Mouse (Mus musculus) heart, postnatal 4 days (tissue): ENCODE measurements around the gene Ing5. TPM values are rescaled to one million over a fixed set of nuclear protein-coding genes. Genes with fewer than 3 reads are reported as not detected.
"Not testable (repeated sequence)": the region's sequence is repeated elsewhere in the genome, so short reads cannot be mapped to it uniquely, and the experiment has no call there.

ENCODE experiments used
- DNase-seq: peaks from one replicate; pipeline ENCODE4 v3.0.0; 2021
- total RNA-seq, 2 experiments: library from RNA; stranded (reverse); gene quantifications; 2 replicates each; pipeline ENCODE4 v1.2.3; 2021

Ing5 gene
- total RNA-seq, 2 experiments from 2014 or later: 11.9 to 13.1 TPM

- no peak for DNase-seq
Measured at GRCm38 (mm10) chr1:93811495-93812039, 7.8 kb downstream of the Ing5 start.

- no peak for DNase-seq
Measured at GRCm38 (mm10) chr1:93817823-93818532, 14.2 kb downstream of the Ing5 start.

GRCm38 (mm10) chr1:93818722-93819121 lies 15.0 kb downstream of the Ing5 start:
- DNase-seq: no peak

- no peak for DNase-seq
Measured at GRCm38 (mm10) chr1:93823796-93824495, 20.2 kb downstream of the Ing5 start.

- DNase-seq: no peak
Measured at GRCm38 (mm10) chr1:93824609-93825008, 20.8 kb downstream of the Ing5 start, which contains the start of gene D2hgdh. Gene D2hgdh (plus strand): TSS chr1:93824909.

GRCm38 (mm10) chr1:93825105-93825674 lies 21.4 kb downstream of the Ing5 start:
- peak; percentile 92 for DNase-seq

GRCm38 (mm10) chr1:93825771-93826539 lies 22.2 kb downstream of the Ing5 start:
- peak; percentile 16 for DNase-seq

GRCm38 (mm10) chr1:93826540-93826835 lies 22.7 kb downstream of the Ing5 start:
- DNase-seq: no peak

- DNase-seq: not testable (repeated sequence)
Measured at GRCm38 (mm10) chr1:93832754-93833360, 29.1 kb downstream of the Ing5 start.

- DNase-seq: no peak
Measured at GRCm38 (mm10) chr1:93834671-93835150, 30.9 kb downstream of the Ing5 start.

- DNase-seq: no peak
Measured at GRCm38 (mm10) chr1:93835211-93835610, 31.4 kb downstream of the Ing5 start.

- DNase-seq: no peak
Measured at GRCm38 (mm10) chr1:93835876-93836531, 32.2 kb downstream of the Ing5 start.

GRCm38 (mm10) chr1:93836532-93836913 lies 32.8 kb downstream of the Ing5 start:
- no peak for DNase-seq

GRCm38 (mm10) chr1:93837335-93837734 lies 33.6 kb downstream of the Ing5 start:
- DNase-seq: no peak

GRCm38 (mm10) chr1:93838569-93838968 lies 34.8 kb downstream of the Ing5 start:
- not testable (repeated sequence) for DNase-seq

GRCm38 (mm10) chr1:93845766-93846366 lies 42.1 kb downstream of the Ing5 start:
- DNase-seq: not testable (repeated sequence)

GRCm38 (mm10) chr1:93855790-93856189 lies 52.0 kb downstream of the Ing5 start:
- DNase-seq: not testable (repeated sequence)

GRCm38 (mm10) chr1:93857370-93857769 lies 53.6 kb downstream of the Ing5 start:
- DNase-seq: no peak

GRCm38 (mm10) chr1:93857991-93858390 lies 54.2 kb downstream of the Ing5 start:
- DNase-seq: no peak

GRCm38 (mm10) chr1:93859619-93860018 lies 55.9 kb downstream of the Ing5 start:
- DNase-seq: no peak

GRCm38 (mm10) chr1:93861048-93861447 lies 57.3 kb downstream of the Ing5 start, which contains the start of gene Gal3st2:
Gene Gal3st2 (plus strand): TSS chr1:93861306.
- DNase-seq: not testable (repeated sequence)
